Mouse (Mus musculus): Measurements from ENCODE around the gene Fam243. TPM values are rescaled to one million over a fixed set of nuclear protein-coding genes. Genes with fewer than 3 reads are reported as not detected.

Fam243 gene
- total and polyA plus RNA-seq, 3 experiments = not detected

DNA sequence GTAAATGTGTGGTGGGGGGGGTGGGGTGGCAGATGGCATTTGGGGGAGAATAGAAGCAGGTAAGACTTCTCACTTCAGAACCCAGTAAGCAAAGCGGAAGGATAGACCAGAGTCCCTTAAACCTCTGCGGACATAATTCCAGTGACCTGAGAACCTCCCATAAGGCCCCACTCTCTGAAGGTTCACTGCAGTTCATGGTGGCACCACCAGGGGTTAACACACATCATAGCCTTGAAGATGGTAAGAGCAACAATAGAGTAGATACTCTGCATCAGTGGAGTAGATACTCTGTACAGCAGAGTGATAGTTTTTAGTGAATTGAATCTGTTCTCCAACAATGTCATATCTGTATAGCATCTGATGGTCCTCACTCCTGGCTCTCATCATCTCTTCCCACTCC lies 15.7 kb downstream of the Fam243 start:
- H3K4me3 ChIP-seq (ENCODE audit: control insufficient read depth in 1 of 2, insufficient read depth in 1 of 2, low read depth in 2 of 2, low read length in 2 of 2) = no peak overlapping the region
- H3K36me3 ChIP-seq (ENCODE audit: control insufficient read depth in 1 of 2, insufficient read depth in 2 of 2, low read length in 2 of 2) = peaks cover 2 to 7% of the 10 kb centered on the region in 2 experiments; a peak in 3 of 4 replicates
- peaks cover 0 to 12% of the 10 kb centered on the region in 2 experiments; a peak in 1 of 4 replicates for H3K4me1 ChIP-seq (ENCODE audit: control insufficient read depth in 1 of 2, insufficient read depth in 2 of 2, low read length in 2 of 2)
- H3K27me3 ChIP-seq (ENCODE audit: control insufficient read depth in 1 of 2, insufficient read depth in 2 of 2, low read length in 2 of 2) = no peaks in the 10 kb centered on the region
- no peak for TF ChIP-seq MYB (IDR thresholded peaks at IDR 0.05; ENCODE audit: low read depth, low read length)
- no peak for TF ChIP-seq ELF1 (IDR thresholded peaks at IDR 0.05; ENCODE audit: low read depth, low read length)
- peak in 2 of 3 experiments; percentile 21 to 34; a peak in 3 of 6 replicates for TF ChIP-seq CTCF (IDR thresholded peaks at IDR 0.05 in 2 of 3, conservative IDR thresholded peaks at IDR 0.05 in 1 of 3; ENCODE audit: control insufficient read depth in 1 of 3, insufficient read depth in 1 of 3, low read depth in 2 of 3, low read length in 3 of 3, poor library complexity in 1 of 3, severe bottlenecking in 1 of 3)
- TF ChIP-seq SMC3 (IDR thresholded peaks at IDR 0.05; ENCODE audit: low read depth, low read length) = no peak
- no peak for TF ChIP-seq POLR2AphosphoS5 (IDR thresholded peaks at IDR 0.05; ENCODE audit: borderline replicate concordance, low read depth, low read length)
- DNase-seq (ENCODE audit: low read depth, low spot score) = peak; percentile 46
- peaks cover 3% of the 10 kb centered on the region; the same call in 1 of the 2 replicates for H3K79me2 ChIP-seq (ENCODE audit: control insufficient read depth, insufficient read depth, low read length, poor library complexity)
- no peak overlapping the region for H3K27ac ChIP-seq (ENCODE audit: control insufficient read depth, low read depth, low read length)
- no peak overlapping the region for H3K9ac ChIP-seq (ENCODE audit: control insufficient read depth, low read depth, low read length, poor library complexity, severe bottlenecking)
- no peaks in the 10 kb centered on the region for H3K9me3 ChIP-seq (replicated peaks; ENCODE audit: insufficient read depth, low read length)

GRCm38 (mm10) chr16:92302506-92302905 lies 18.7 kb downstream of the Fam243 start:
- no peak overlapping the region; the same call in 1 of the 2 replicates for H3K9ac ChIP-seq (ENCODE audit: control insufficient read depth, low read depth, low read length, poor library complexity, severe bottlenecking)
- H3K27me3 ChIP-seq (ENCODE audit: control insufficient read depth in 1 of 2, insufficient read depth in 2 of 2, low read length in 2 of 2) = peaks cover 0 to 1% of the 10 kb centered on the region in 2 experiments; a peak in 1 of 4 replicates
- peaks cover 2 to 9% of the 10 kb centered on the region in 2 experiments; a peak in 3 of 4 replicates for H3K36me3 ChIP-seq (ENCODE audit: control insufficient read depth in 1 of 2, insufficient read depth in 2 of 2, low read length in 2 of 2)
- no peaks in the 10 kb centered on the region for H3K9me3 ChIP-seq (replicated peaks; ENCODE audit: insufficient read depth, low read length)
- peaks cover 0 to 14% of the 10 kb centered on the region in 2 experiments; a peak in 1 of 4 replicates for H3K4me1 ChIP-seq (ENCODE audit: control insufficient read depth in 1 of 2, insufficient read depth in 2 of 2, low read length in 2 of 2)
- H3K79me2 ChIP-seq (ENCODE audit: control insufficient read depth, insufficient read depth, low read length, poor library complexity) = peaks cover 3% of the 10 kb centered on the region; the same call in 1 of the 2 replicates
- H3K4me3 ChIP-seq (ENCODE audit: control insufficient read depth in 1 of 2, insufficient read depth in 1 of 2, low read depth in 2 of 2, low read length in 2 of 2) = peak overlapping the region in 1 of 2 experiments; percentile 85; a peak in 2 of 4 replicates
- peak; percentile 10 for DNase-seq (ENCODE audit: low read depth, low spot score)
- TF ChIP-seq SIN3A (IDR thresholded peaks at IDR 0.05; ENCODE audit: low read length) = no peak
- no peak for TF ChIP-seq MEF2A (IDR thresholded peaks at IDR 0.05; ENCODE audit: extremely low read depth, insufficient replicate concordance, low read depth, low read length, poor library complexity, severe bottlenecking)
- no peak for TF ChIP-seq MAFK (IDR thresholded peaks at IDR 0.05; ENCODE audit: borderline replicate concordance, low read depth, low read length)
- no peak for TF ChIP-seq MAZ (IDR thresholded peaks at IDR 0.05; ENCODE audit: low read depth, low read length)
- no peak for TF ChIP-seq MAX (IDR thresholded peaks at IDR 0.05; ENCODE audit: low read length)
- TF ChIP-seq CTCF (IDR thresholded peaks at IDR 0.05 in 2 of 3, conservative IDR thresholded peaks at IDR 0.05 in 1 of 3; ENCODE audit: control insufficient read depth in 1 of 3, insufficient read depth in 1 of 3, low read depth in 2 of 3, low read length in 3 of 3, poor library complexity in 1 of 3, severe bottlenecking in 1 of 3) = no peak
- TF ChIP-seq ZC3H11A (IDR thresholded peaks at IDR 0.05; ENCODE audit: low read depth, low read length) = no peak
- TF ChIP-seq RCOR1 (IDR thresholded peaks at IDR 0.05; ENCODE audit: low read depth, low read length) = no peak
- TF ChIP-seq TAL1 (IDR thresholded peaks at IDR 0.05; ENCODE audit: low read length) = no peak
- TF ChIP-seq JUND (IDR thresholded peaks at IDR 0.05; ENCODE audit: low read depth, low read length) = no peak
- TF ChIP-seq MYB (IDR thresholded peaks at IDR 0.05; ENCODE audit: low read depth, low read length) = no peak
- TF ChIP-seq SMC3 (IDR thresholded peaks at IDR 0.05; ENCODE audit: low read depth, low read length) = no peak
- no peak for TF ChIP-seq ZNF384 (IDR thresholded peaks at IDR 0.05; ENCODE audit: low read depth, low read length)
- no peak for TF ChIP-seq EP300 (IDR thresholded peaks at IDR 0.05; ENCODE audit: low read depth in 1 of 2, low read length in 2 of 2)
- TF ChIP-seq NRF1 (IDR thresholded peaks at IDR 0.05; ENCODE audit: insufficient read depth, low read depth, low read length, poor library complexity, severe bottlenecking) = no peak
- TF ChIP-seq USF2 (IDR thresholded peaks at IDR 0.05; ENCODE audit: borderline replicate concordance in 1 of 2, insufficient read depth in 1 of 2, low read depth in 1 of 2, low read length in 2 of 2) = no peak
- no peak for TF ChIP-seq ETS1 (IDR thresholded peaks at IDR 0.05; ENCODE audit: low read depth, low read length)
- no peak for TF ChIP-seq CHD1 (IDR thresholded peaks at IDR 0.05; ENCODE audit: low read depth, low read length)
- TF ChIP-seq GABPA (IDR thresholded peaks at IDR 0.05; ENCODE audit: low read depth, low read length) = no peak
- TF ChIP-seq UBTF (IDR thresholded peaks at IDR 0.05; ENCODE audit: borderline replicate concordance, insufficient read depth, low read depth, low read length) = no peak
- H3K27ac ChIP-seq (ENCODE audit: control insufficient read depth, low read depth, low read length) = no peak overlapping the region

Data from MEL (cell line).